16 mouse cellular contexts compared by ENCODE assay signal in the genomic region with DNA sequence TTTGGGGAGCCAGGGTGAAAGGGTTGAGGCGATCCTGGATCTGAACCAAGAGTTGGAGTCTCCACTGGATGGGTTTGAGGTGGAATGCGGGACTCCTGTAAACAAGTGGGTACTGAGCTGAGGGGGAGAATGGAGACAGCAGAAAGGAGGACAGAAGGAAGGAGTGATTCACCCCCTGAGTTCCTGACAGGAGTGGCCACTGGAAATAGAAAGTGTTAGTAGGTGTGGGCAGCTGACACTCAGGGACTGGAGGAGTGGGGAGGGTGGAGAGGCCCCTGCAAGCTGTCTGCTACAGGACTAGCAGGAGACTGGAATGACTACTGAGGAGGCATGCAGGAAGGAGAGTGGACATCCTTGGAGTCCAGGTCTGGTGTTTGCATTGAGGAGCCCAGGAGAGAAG.
"Had no signal": no experiment of that assay in that cellular context is flagged by ENCODE, and none has a peak within 500 bp of the region (broad histone marks: within the 10 kb centered on the region; RNA-seq: fewer than 3 reads in every experiment).

No protein-coding gene starts in this region.

- H3K4me3 ChIP-seq: intestine, embryonic 15.5 days; layer of hippocampus, adult 2 months; limb, embryonic 12.5 days; liver, embryonic 13.5 days; midbrain, embryonic 10.5 days; neural tube, embryonic 13.5 days had no signal

- H3K9ac ChIP-seq: intestine, embryonic 15.5 days; limb, embryonic 12.5 days; liver, embryonic 13.5 days; liver, postnatal 0 days; neural tube, embryonic 13.5 days had no signal

- H3K9me3 ChIP-seq: intestine, embryonic 15.5 days; liver, embryonic 13.5 days; midbrain, embryonic 10.5 days; neural tube, embryonic 13.5 days had no signal

- H3K36me3 ChIP-seq: intestine, embryonic 15.5 days; liver, embryonic 13.5 days had no signal

- H3K27me3 ChIP-seq: intestine, embryonic 15.5 days; limb, embryonic 12.5 days; liver, embryonic 13.5 days; neural tube, embryonic 13.5 days had no signal

- H3K4me2 ChIP-seq: intestine, embryonic 15.5 days; limb, embryonic 12.5 days; liver, embryonic 13.5 days; neural tube, embryonic 13.5 days had no signal

- DNase-seq: kidney, adult 18-20 months; kidney, postnatal 10 days; kidney, postnatal 4 days; liver; liver, embryonic 13.5 days; liver, postnatal 0 days; lung, postnatal 4 days; retina, postnatal 1 day; thymus, postnatal 4 days had no signal

- H3K27ac ChIP-seq: intestine, embryonic 15.5 days; layer of hippocampus, adult 2 months; limb, embryonic 12.5 days; liver, embryonic 13.5 days; midbrain, embryonic 10.5 days; neural tube, embryonic 13.5 days; stomach, postnatal 0 days had no signal

- ATAC-seq: intestine, embryonic 15.5 days; liver, postnatal 0 days; midbrain, embryonic 16.5 days had no signal

- H3K4me1 ChIP-seq: intestine, embryonic 15.5 days; limb, embryonic 12.5 days; liver, embryonic 13.5 days; midbrain, embryonic 10.5 days; neural tube, embryonic 13.5 days had no signal
